Mouse (Mus musculus): ENCODE results near the gene Gpr87. TPM values are rescaled to one million over a fixed set of nuclear protein-coding genes. Genes with fewer than 3 reads are reported as not detected.

The Gpr87 gene
- polyA plus RNA-seq, 1 experiment from 2014 or later: not detected

Other genes starting within 250 kb of the Gpr87 start
- gene Med12l, start 189.3 kb downstream of the Gpr87 start, polyA plus RNA-seq (2014; fragmentation: Nextera tagmentation; extraction: Ambion mirVana): 3.5 and 3.9 TPM in 2 replicates
- gene Gpr171, start 93.3 kb downstream of the Gpr87 start, polyA plus RNA-seq (2014; fragmentation: Nextera tagmentation; extraction: Ambion mirVana): 0.95 and 1.0 TPM in 2 replicates
- 1.1 and 1.9 TPM in 2 replicates for gene P2ry14, start 41.5 kb downstream of the Gpr87 start, polyA plus RNA-seq (2014; fragmentation: Nextera tagmentation; extraction: Ambion mirVana)
- gene P2ry13, start 15.8 kb upstream of the Gpr87 start, polyA plus RNA-seq (2014; fragmentation: Nextera tagmentation; extraction: Ambion mirVana): 0.91 and 1.4 TPM in 2 replicates
- 3.4 and 3.8 TPM in 2 replicates for gene P2ry12, start 67.8 kb upstream of the Gpr87 start, polyA plus RNA-seq (2014; fragmentation: Nextera tagmentation; extraction: Ambion mirVana)
- gene Igsf10, start 149.3 kb upstream of the Gpr87 start, polyA plus RNA-seq (2014; fragmentation: Nextera tagmentation; extraction: Ambion mirVana): 3.9 and 4.0 TPM in 2 replicates

Measured in neural tube, embryonic 11.5 days (tissue).